In the genomic region with DNA sequence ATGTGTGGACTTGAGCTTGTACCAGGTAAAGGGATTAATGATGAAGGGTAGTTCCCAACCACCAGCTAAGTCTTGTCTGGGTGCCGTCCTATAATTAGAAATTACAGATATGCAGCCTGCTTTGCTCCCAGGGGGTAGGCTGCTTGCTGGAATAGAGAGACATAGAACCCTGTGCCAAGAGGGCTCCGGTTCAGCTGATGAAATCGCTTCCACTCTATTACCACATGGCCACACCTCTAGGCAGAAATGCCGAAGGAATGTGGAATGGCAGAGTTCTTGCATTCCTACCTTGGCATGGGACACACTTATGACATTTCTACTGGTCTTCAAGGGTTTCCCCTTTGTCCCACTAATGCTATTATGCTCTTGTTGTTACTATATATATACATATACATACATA, we compare ENCODE assay signal across 10 mouse cellular contexts.
DNase-seq lines count a peak whose midpoint lies in the region; ATAC-seq and TF ChIP-seq lines count a peak whose summit lies in the region.
"Had no signal": no experiment of that assay in that cellular context is flagged by ENCODE, and none has a peak within 500 bp of the region (broad histone marks: within the 10 kb centered on the region; RNA-seq: fewer than 3 reads in every experiment).

No protein-coding gene starts in this region.

- peak; percentile 96 for ATAC-seq in heart, postnatal 0 days (ENCODE audit: insufficient read depth, low read depth)
- no peak for ATAC-seq in forebrain, embryonic 15.5 days (replicated peaks)

- no peak overlapping the region for H3K9ac ChIP-seq in heart, postnatal 0 days (replicated peaks; ENCODE audit: low read depth, low read length)
- H3K9ac ChIP-seq in forebrain, embryonic 15.5 days (replicated peaks), result no peak overlapping the region
- H3K9ac ChIP-seq: liver, embryonic 14.5 days had no signal

- no peak for TF ChIP-seq CTCF in kidney, adult 2 months (conservative IDR thresholded peaks at IDR 0.05; ENCODE audit: insufficient read depth, insufficient read length, low read depth, low read length)
- no peak for TF ChIP-seq CTCF in gastrocnemius, adult 2 months (IDR thresholded peaks at IDR 0.05)
- no peak for TF ChIP-seq CTCF in heart, postnatal 0 days (IDR thresholded peaks at IDR 0.05; ENCODE audit: low read depth)

- peak; percentile 88 for TF ChIP-seq EP300 in heart, postnatal 0 days (IDR thresholded peaks at IDR 0.05; ENCODE audit: low read depth)

- peaks cover 4% of the 10 kb centered on the region for H3K4me1 ChIP-seq in kidney, adult 2 months (ENCODE audit: control insufficient read depth, insufficient read depth, low read length)
- H3K4me1 ChIP-seq in heart, postnatal 0 days (ENCODE audit: control insufficient read depth, insufficient read depth), result peaks cover 32% of the 10 kb centered on the region
- H3K4me1 ChIP-seq in forebrain, embryonic 15.5 days, result no peaks in the 10 kb centered on the region

- no peaks in the 10 kb centered on the region for H3K27me3 ChIP-seq in kidney, adult 2 months (replicated peaks; ENCODE audit: control insufficient read depth, insufficient read depth, low read length)
- no peaks in the 10 kb centered on the region for H3K27me3 ChIP-seq in heart, postnatal 0 days (ENCODE audit: control insufficient read depth, insufficient read depth, low read length)
- H3K27me3 ChIP-seq in forebrain, embryonic 15.5 days, result no peaks in the 10 kb centered on the region

- intact Hi-C loops in gastrocnemius, adult 2 months (cut with DNase I), result no loop called here

- H3K4me2 ChIP-seq in heart, postnatal 0 days (ENCODE audit: low read depth, low read length), result no peak overlapping the region
- H3K4me2 ChIP-seq in forebrain, embryonic 15.5 days (replicated peaks), result no peak overlapping the region

- no peaks in the 10 kb centered on the region for H3K36me3 ChIP-seq in kidney, adult 2 months (ENCODE audit: control insufficient read depth, insufficient read depth, low read length)
- H3K36me3 ChIP-seq in heart, postnatal 0 days (replicated peaks; ENCODE audit: control insufficient read depth, insufficient read depth, low read length), result no peaks in the 10 kb centered on the region
- H3K36me3 ChIP-seq in forebrain, embryonic 15.5 days, result no peaks in the 10 kb centered on the region

- TF ChIP-seq POLR2A in kidney, adult 2 months (IDR thresholded peaks at IDR 0.05; ENCODE audit: low read depth, low read length), result no peak

- H3K27ac ChIP-seq in kidney, adult 2 months (ENCODE audit: insufficient read depth, low read depth, low read length), result peak overlapping the region; percentile 41; the same call in 1 of the 2 replicates
- H3K27ac ChIP-seq in gastrocnemius, adult 2 months, result no peak overlapping the region
- peak overlapping the region; percentile 69 for H3K27ac ChIP-seq in heart, postnatal 0 days (ENCODE audit: low read depth)
- no peak overlapping the region for H3K27ac ChIP-seq in forebrain, embryonic 15.5 days (replicated peaks)
- H3K27ac ChIP-seq: liver, embryonic 14.5 days had no signal

- H3K4me3 ChIP-seq in kidney, adult 2 months (ENCODE audit: insufficient read depth, low read depth, low read length), result no peak overlapping the region
- no peak overlapping the region for H3K4me3 ChIP-seq in gastrocnemius, adult 2 months
- H3K4me3 ChIP-seq in heart, postnatal 0 days (ENCODE audit: low read depth, low read length), result no peak overlapping the region
- H3K4me3 ChIP-seq in forebrain, embryonic 15.5 days, result no peak overlapping the region

- 39% methylated on average over 4 of the region's 4 CpGs for WGBS in kidney, adult 2 months
- WGBS in heart, postnatal 0 days, result 14% methylated on average over 4 of the region's 4 CpGs
- 83% methylated on average over 4 of the region's 4 CpGs for WGBS in forebrain, embryonic 15.5 days

- DNase-seq in kidney, adult 2 months, result peak; percentile 71
- no peak for DNase-seq in kidney, adult 18-20 months
- DNase-seq in gastrocnemius, adult 2 months, result peak; percentile 70
- DNase-seq in heart, postnatal 0 days (ENCODE audit: low spot score), result peak; percentile 80
- DNase-seq in lung, postnatal 25 days (ENCODE audit: low spot score), result peak; percentile 83
- no peak for DNase-seq in embryo, embryonic 9.5 days (ENCODE audit: extremely low spot score)
- no peak for DNase-seq in right cerebral cortex, postnatal 14 days
- DNase-seq: right cerebral cortex, adult 18-20 months had no signal

- H3K9me3 ChIP-seq in heart, postnatal 0 days (replicated peaks; ENCODE audit: control insufficient read depth, low read length), result no peaks in the 10 kb centered on the region
- H3K9me3 ChIP-seq in forebrain, embryonic 15.5 days, result no peaks in the 10 kb centered on the region

Comparison
In these comparisons a context has a peak if more than half of its experiments do, and no peak if none do; other contexts are left out.
1. DNase-seq: peak in kidney, adult 2 months (single experiment), gastrocnemius, adult 2 months (single experiment), heart, postnatal 0 days (single experiment) and lung, postnatal 25 days (single experiment); none in kidney, adult 18-20 months (single experiment), embryo, embryonic 9.5 days (single experiment) and right cerebral cortex, postnatal 14 days (single experiment).
2. H3K27ac ChIP-seq: peak in kidney, adult 2 months (single experiment) and heart, postnatal 0 days (single experiment); none in gastrocnemius, adult 2 months (single experiment) and forebrain, embryonic 15.5 days (single experiment).